Mouse (Mus musculus) forebrain, postnatal 0 days (tissue): ENCODE data around the gene Ostc. TPM values are rescaled to one million over a fixed set of nuclear protein-coding genes. Genes with fewer than 3 reads are reported as not detected.

ENCODE experiments used
- ATAC-seq: fragments of 200-750 bp; cut with Nextera tagmentation; 2 replicates; pipeline ENCODE4 v1.8.0; 2017; ENCODE audit warnings: mild to moderate bottlenecking, moderate library complexity
- DNase-seq: peaks from one replicate; pipeline ENCODE4 v3.0.0-alpha.2; 2015
- H3K27ac ChIP-seq: fragments of 300-500 bp; sonication (generic); 2 replicates; pipeline ENCODE4 v1.5.1; 2014; ENCODE audit warnings: low read depth, mild to moderate bottlenecking, antibody characterized with exemption, low read length, moderate library complexity, mixed read lengths
- H3K27me3 ChIP-seq: fragments of 300-500 bp; sonication (generic); 2 replicates; pipeline ENCODE4 v1.6.1; 2014; ENCODE audit warnings: mild to moderate bottlenecking, low read length, mixed read lengths; ENCODE audit not compliant: insufficient read depth
- H3K36me3 ChIP-seq: fragments of 300-500 bp; sonication (generic); 2 replicates; pipeline ENCODE4 v1.6.1; 2014; ENCODE audit warnings: mild to moderate bottlenecking, moderate library complexity; ENCODE audit not compliant: insufficient read depth
- H3K4me1 ChIP-seq: fragments of 300-500 bp; sonication (generic); 2 replicates; pipeline ENCODE4 v1.6.1; 2014; ENCODE audit warnings: antibody characterized with exemption; ENCODE audit not compliant: insufficient read depth
- H3K4me2 ChIP-seq: fragments of 300-500 bp; sonication (generic); 2 replicates; pipeline ENCODE4 v1.6.1; 2014; ENCODE audit warnings: low read depth, mild to moderate bottlenecking, moderate library complexity
- H3K4me3 ChIP-seq: fragments of 300-500 bp; sonication (generic); 2 replicates; pipeline ENCODE4 v1.5.1; 2014; ENCODE audit warnings: low read depth, low read length, mixed read lengths
- H3K9ac ChIP-seq: fragments of 300-500 bp; sonication (generic); 2 replicates; pipeline ENCODE4 v1.6.1; 2014; ENCODE audit warnings: mild to moderate bottlenecking
- H3K9me3 ChIP-seq: fragments of 300-500 bp; sonication (generic); 2 replicates; pipeline ENCODE4 v1.6.1; 2016; ENCODE audit warnings: low read length
- CTCF ChIP-seq: sonication (generic); IDR thresholded peaks from 2 replicates; pipeline ENCODE4 v1.5.1; 2016; ENCODE audit warnings: antibody characterized with exemption, control low read depth, low read depth
- WGBS: fragments of 180-500 bp; shearing (Covaris S2); extraction: QIAGEN DNeasy Blood & Tissue Kit; methylation state at CpG from one replicate; pipeline ENCODE4 v1.1.7; 2014; 5-methylcytosine and 5-hydroxymethylcytosine counted together
- polyA plus RNA-seq: library from polyadenylated mRNA; unstranded; fragments of >200 nt; fragmentation: Nextera tagmentation; extraction: Ambion mirVana; gene quantifications from 2 replicates; pipeline ENCODE4 v1.2.1, GENCODE M21; 2015
- total RNA-seq: library from RNA; depleted of rRNA; stranded (reverse); fragments of >200 nt; gene quantifications from 2 replicates; pipeline ENCODE4 v1.2.3, GENCODE M21; 2014

The Ostc gene
- total and polyA plus RNA-seq, 2 experiments from 2014 or later = 118 to 186 TPM

GRCm38 (mm10) chr3:130708529-130708928 lies 715 bp downstream of the Ostc start:
- peaks cover 2% of the 10 kb centered on the region; the same call in 1 of the 2 replicates for H3K36me3 ChIP-seq
- no peak for DNase-seq
- no peaks in the 10 kb centered on the region for H3K9me3 ChIP-seq
- H3K9ac ChIP-seq = peak overlapping the region; percentile 71
- no peak for ATAC-seq
- H3K4me1 ChIP-seq = 0 out of 2 replicates have a peak, but pooled peaks cover 7% of the 10 kb centered on the region
- H3K27ac ChIP-seq = peak overlapping the region; percentile 85; the same call in 1 of the 2 replicates
- peak overlapping the region; percentile 82 for H3K4me3 ChIP-seq
- no peak for TF ChIP-seq CTCF
- H3K27me3 ChIP-seq = no peaks in the 10 kb centered on the region
- under 1% methylated on average over 5 of the region's 5 CpGs for WGBS
- peak overlapping the region; percentile 55 for H3K4me2 ChIP-seq

DNA sequence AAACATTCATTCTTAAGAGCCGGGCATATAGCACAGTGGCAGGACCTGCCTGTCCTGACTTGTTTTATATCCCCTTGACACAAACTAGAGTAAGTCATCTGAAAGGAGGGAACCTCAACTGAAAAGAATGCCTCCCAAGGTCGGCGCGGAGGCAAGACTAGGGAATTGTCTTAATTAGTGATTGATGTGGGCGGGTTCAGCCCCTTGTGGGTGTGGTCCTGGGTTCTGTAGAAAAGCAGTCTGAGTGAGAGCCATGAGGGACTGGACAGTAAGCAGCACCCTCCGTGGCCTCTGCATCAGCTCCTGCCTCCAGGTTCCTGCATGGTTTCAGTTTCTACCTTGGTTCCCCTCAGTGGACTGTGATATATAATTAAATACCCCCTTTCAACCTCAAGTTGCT lies 7.0 kb downstream of the Ostc start:
- DNase-seq (no peak), ATAC-seq (no peak)
- H3K27me3 ChIP-seq = no peaks in the 10 kb centered on the region
- H3K9me3 ChIP-seq = no peaks in the 10 kb centered on the region
- TF ChIP-seq CTCF = no peak
- H3K4me3 ChIP-seq = no peak overlapping the region
- no peak overlapping the region for H3K9ac ChIP-seq
- 0 out of 2 replicates have a peak, but pooled peaks cover 4% of the 10 kb centered on the region for H3K4me1 ChIP-seq
- H3K4me2 ChIP-seq = no peak overlapping the region
- no peak overlapping the region for H3K27ac ChIP-seq
- WGBS = 80% methylated on average over 6 of the region's 6 CpGs
- peaks cover 40% of the 10 kb centered on the region for H3K36me3 ChIP-seq

- DNase-seq (no peak), ATAC-seq (no peak)
- no peak overlapping the region for H3K27ac ChIP-seq
- 82% methylated on average over 4 of the region's 4 CpGs for WGBS
- no peaks in the 10 kb centered on the region for H3K27me3 ChIP-seq
- H3K36me3 ChIP-seq = peaks cover 39% of the 10 kb centered on the region
- no peak for TF ChIP-seq CTCF
- no peaks in the 10 kb centered on the region for H3K4me1 ChIP-seq
- H3K4me3 ChIP-seq = no peak overlapping the region
- H3K9me3 ChIP-seq = no peaks in the 10 kb centered on the region
- no peak overlapping the region for H3K4me2 ChIP-seq
- no peak overlapping the region for H3K9ac ChIP-seq
These were observed 11.6 kb downstream of the Ostc start for GRCm38 (mm10) chr3:130697622-130698021.

DNA sequence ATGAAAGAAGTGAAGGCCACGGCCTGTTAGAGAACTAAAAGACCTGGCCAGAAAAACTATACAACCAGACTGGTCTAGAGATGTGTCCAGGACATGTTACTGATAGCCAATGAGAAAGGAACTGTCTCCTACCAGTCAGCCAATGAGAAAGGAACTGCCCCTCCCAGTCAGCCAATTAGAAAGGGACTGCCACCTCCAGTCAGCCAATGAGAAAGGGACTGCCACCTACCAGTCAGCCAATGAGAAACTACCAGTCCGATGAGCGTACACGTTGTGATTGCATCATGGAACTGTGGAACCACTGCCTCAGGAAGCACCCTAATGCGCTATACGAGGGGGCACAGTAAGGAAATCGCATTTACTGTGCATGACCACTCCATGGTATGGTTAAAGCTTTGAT lies 14.5 kb downstream of the Ostc start:
- WGBS = 94% methylated on average over 7 of the region's 7 CpGs
- no peak overlapping the region for H3K9ac ChIP-seq
- ATAC-seq = peak; percentile 43

DNA sequence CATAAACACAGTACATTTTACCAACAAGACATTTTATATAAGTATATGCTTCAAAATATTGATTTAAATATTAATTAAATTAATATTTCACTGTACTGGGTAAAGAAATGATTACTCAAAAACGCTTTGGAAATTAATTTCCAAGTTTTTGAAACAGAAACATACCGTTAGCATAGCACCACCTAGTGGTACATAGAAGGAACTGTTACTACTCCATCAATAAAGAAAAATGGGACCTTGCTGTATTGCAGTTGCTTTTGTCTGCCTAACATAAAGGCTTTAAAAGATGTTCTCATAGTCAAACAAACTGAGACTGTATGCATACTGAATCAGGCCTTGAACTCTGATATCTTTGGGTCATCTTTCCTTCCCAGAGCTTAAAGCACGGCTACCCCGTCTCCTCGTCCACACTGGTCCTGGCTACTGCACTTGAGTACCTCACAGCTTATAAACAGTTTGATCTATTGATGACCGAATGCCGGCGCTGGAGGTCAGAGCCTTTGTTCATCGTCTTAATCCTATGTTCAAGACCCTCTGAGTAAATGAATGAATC lies 15.1 kb downstream of the Ostc start:
- Histone ChIP-seq H3K9ac (no peak overlapping the region), H3K4me2 (no peak overlapping the region), H3K4me3 (no peak overlapping the region), H3K27ac (no peak overlapping the region), H3K36me3 (peaks cover 21% of the 10 kb centered on the region), H3K27me3 (no peaks in the 10 kb centered on the region), H3K4me1 (no peaks in the 10 kb centered on the region), H3K9me3 (no peaks in the 10 kb centered on the region)
- DNase-seq = peak; percentile 50
- TF ChIP-seq CTCF = peak; percentile 80
- WGBS = 56% methylated on average over 9 of the region's 9 CpGs
- no peak for ATAC-seq

More for the DNA sequence above, 14.5 kb downstream of the Ostc start:
- Histone ChIP-seq H3K4me2 (no peak overlapping the region), H3K4me3 (no peak overlapping the region), H3K27ac (no peak overlapping the region), H3K27me3 (no peaks in the 10 kb centered on the region), H3K36me3 (peaks cover 22% of the 10 kb centered on the region), H3K4me1 (no peaks in the 10 kb centered on the region), H3K9me3 (no peaks in the 10 kb centered on the region)
- DNase-seq = no peak
- no peak for TF ChIP-seq CTCF

DNA sequence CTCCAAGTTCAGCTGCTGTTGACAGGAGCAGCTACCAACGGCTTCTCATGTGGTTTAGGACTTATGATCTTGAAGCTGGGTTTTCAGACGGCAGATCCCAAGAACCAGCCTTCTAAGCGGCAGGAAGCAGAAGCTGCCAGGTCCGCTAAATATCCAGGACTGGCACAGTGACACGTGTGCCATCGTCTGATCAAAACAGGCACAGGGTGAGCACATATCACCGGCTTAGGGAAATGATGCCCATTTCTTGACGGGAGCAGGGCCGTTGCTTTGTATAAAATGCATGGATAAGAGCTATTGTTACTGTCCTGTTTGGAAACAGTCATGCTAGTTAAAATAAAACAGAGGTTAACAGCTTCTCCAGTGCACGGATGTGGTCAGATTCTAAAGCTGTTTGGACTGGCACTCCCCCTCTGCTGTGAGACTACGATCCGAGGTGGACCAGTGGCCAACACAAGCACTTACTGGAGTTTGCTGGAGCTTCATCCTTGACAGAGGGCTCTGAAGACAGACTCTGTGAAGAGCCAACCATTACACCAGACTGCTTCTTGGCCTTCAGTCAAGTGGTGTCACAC lies 17.6 kb downstream of the Ostc start:
- TF ChIP-seq CTCF = no peak
- Histone ChIP-seq H3K9me3 (no peaks in the 10 kb centered on the region), H3K4me1 (no peaks in the 10 kb centered on the region), H3K27ac (no peak overlapping the region), H3K4me2 (peak overlapping the region; percentile 51), H3K4me3 (peak overlapping the region; percentile 27), H3K36me3 (peaks cover 8% of the 10 kb centered on the region; the same call in 1 of the 2 replicates), H3K27me3 (no peaks in the 10 kb centered on the region), H3K9ac (peak overlapping the region; percentile 33)
- DNase-seq (no peak), ATAC-seq (peak; percentile 9; the same call in 1 of the 2 replicates)
- WGBS = 46% methylated on average over 12 of the region's 12 CpGs

- Histone ChIP-seq H3K9me3 (no peaks in the 10 kb centered on the region), H3K27ac (no peak overlapping the region), H3K4me1 (no peaks in the 10 kb centered on the region), H3K27me3 (no peaks in the 10 kb centered on the region), H3K36me3 (peaks cover 8% of the 10 kb centered on the region; the same call in 1 of the 2 replicates), H3K4me2 (peak overlapping the region; percentile 51), H3K9ac (peak overlapping the region; percentile 33), H3K4me3 (peak overlapping the region; percentile 27)
- 17% methylated on average over 20 of the region's 20 CpGs for WGBS
- ATAC-seq (peak; percentile 38; the same call in 1 of the 2 replicates), DNase-seq (peak; percentile 57)
- peak; percentile 64 for TF ChIP-seq CTCF
These were observed 18.2 kb downstream of the Ostc start for GRCm38 (mm10) chr3:130690834-130691595.
